Mouse (Mus musculus): ENCODE measurements around the gene Gpr119.
A peak's percentile ranks its signal among the peaks of the same experiment; 100 is the strongest.

The Gpr119 gene

DNA sequence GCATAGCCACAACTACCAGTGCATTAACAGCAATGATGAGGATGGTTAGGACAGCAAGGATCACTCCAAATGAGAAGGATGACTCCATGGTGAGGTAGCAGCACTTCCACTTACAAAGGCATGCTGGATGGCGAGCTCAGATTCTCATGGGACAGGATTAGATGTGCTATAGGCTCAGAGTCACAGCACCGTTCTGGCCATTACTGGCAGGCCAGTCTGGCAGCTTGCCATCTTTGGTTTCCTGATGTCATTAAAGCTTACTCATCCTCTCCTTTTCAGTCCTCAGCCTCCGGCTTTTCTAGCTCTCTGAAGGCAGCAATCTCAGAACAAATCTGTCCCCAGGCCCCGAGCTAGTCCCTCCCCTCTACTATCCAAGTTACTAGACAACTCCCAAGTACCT lies at the start of gene Gpr119:
Gene Gpr119 (minus strand): TSS at position 308 of the 400 bp plus-strand sequence.
- no peak for DNase-seq (ENCODE audit: low read depth, low spot score)

DNA sequence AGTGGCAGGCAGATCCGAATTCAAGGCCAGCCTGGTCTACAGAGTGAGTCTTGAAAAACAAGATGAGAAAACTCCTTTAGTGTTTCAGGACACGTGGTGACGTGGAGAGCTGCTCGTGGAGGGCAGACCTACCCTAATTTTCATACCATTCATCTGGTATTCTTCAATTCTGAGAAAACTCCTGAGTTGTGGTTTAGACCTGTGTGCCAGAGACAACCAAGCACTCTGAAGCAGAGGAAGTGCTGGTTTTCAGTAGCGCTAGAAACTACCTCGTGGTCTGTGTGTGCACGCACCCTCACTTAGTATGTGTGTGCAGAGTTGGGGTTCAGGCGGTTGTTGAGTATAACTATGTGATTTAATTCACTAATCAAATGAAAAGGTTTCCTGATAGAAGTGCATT lies 38.6 kb upstream of the Gpr119 start:
- DNase-seq (ENCODE audit: low read depth, low spot score), result no peak

DNA sequence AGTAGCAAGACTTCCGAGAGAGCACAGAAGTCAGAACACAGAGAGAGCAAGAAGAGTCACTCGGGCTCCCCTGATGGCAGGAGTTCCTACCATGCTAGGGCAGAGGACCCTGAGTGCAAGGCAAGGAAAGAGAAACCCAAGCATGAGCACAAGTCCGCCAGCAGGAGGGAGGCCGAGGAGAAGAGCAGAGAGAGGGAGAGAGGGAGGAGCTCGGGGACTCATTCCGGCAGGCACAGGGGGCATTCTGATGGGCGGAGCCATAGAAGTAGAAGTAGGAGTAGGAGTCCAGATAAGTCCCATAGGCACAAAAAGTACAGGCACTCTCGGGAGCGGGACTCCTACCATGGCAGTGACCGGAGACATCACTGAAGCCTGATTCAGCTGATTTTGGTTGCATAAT lies 35.4 kb upstream of the Gpr119 start:
- DNase-seq (ENCODE audit: low read depth, low spot score), result no peak

- peak; percentile 94 for DNase-seq (ENCODE audit: low read depth, low spot score)
Measured at GRCm38 (mm10) chrX:48694864-48695371, 20.6 kb upstream of the Gpr119 start, which contains the start of gene Rbmx2. Gene Rbmx2, plus strand, starts transcription at chrX:48695004.

DNA sequence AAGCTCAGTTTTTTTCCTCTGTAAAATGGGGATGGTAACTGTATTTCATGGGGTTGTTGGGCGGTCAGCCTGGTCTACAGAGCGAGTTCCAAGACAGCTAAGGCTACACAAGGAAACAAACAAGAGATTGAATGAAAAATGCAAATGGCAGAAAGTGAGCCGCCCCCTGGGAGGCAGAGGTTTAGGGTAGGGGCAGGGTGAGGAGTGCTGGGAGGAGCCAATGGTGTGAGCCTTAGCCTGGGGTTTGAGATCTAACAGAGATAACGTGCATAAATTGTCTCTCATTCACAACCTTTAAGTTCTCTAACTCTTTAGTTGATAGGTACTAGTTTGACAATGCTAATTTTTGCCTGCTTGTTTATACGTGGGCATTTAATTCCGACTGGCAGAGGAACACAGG lies 20.2 kb upstream of the Gpr119 start:
- no peak for DNase-seq (ENCODE audit: low read depth, low spot score)

- DNase-seq (ENCODE audit: low read depth, low spot score), result no peak
Measured at GRCm38 (mm10) chrX:48683857-48684256, 9.6 kb upstream of the Gpr119 start.

- DNase-seq (ENCODE audit: low read depth, low spot score), result peak; percentile 39
Measured at GRCm38 (mm10) chrX:48683451-48683850, 9.2 kb upstream of the Gpr119 start.

DNA sequence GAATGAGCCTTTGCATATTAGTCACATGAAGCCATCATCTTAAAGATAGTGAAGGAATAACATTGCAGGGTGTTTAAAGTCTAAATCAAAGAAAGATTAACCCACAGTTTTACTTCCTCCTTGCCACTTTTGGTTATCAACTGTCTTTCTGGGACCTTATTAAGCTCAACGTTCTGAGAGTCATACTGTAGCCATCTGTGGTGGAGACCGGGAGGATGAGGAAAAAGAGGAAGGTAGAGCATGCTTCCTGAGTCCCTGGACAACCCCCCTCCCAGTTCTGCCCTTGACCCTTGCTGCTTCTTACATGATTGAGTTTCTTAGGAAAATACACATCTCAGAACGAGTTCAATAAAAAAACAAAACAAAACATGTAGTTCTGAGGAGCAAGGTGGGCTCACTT lies 2.6 kb downstream of the Gpr119 start:
- DNase-seq (ENCODE audit: low read depth, low spot score), result no peak

DNA sequence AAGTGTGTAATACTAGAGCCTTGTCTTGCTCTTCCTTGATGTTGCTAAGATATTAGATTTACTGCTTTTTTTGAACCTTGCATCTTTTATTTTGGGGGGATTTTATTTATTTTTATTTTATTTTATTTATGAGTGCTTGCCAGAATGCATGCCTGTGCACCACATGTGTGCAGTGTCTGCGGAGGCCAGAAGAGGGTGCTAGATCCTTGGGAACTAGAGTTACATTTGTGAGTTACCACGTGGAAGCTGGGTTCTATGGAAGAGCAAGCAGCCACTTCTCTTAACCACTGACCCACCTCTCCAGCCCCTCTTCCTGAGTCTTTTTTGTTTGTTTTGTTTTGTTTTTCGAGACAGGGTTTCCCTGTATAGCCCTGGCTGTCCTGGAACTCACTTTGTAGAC lies 4.7 kb downstream of the Gpr119 start:
- DNase-seq (ENCODE audit: low read depth, low spot score), result no peak

DNA sequence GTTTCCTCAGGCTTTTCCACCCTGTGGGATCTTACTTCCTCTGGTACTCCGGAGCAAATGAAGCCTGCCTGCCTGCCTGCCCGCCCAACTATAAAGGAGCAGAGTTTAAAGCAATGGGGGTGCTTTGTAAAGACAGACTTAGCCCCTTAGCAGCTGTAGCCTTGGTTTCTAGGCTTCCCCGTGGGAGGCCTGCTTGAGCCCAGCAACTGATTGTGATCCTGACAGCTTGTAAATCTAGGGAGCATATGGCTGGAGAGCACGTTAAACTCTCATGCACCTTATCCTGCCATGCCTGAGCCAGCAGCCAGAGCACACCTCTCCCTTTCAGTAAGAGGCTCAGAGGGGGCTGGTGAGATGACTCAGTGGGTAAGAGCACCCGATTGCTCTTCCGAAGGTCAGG lies 7.5 kb downstream of the Gpr119 start:
- DNase-seq (ENCODE audit: low read depth, low spot score), result peak; percentile 25

DNA sequence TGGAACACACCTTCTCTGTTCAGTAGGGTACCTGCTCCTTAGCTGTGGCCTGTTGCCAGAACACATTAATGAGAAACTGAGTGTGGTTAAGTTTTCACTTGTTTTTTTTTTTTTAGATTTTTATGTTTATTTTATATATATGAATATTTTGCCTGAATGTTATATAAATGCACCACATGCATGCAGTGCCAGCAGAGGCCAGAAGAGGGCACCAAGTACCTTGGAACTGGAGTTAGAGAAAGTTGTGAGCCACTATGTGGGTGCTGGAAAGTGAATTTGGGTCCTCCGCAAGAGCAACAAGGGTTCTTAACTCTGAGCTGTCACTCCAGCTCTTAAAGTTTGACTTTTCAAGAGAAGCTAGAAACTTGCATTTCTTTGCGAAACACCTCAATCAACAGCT lies 30.2 kb downstream of the Gpr119 start:
- DNase-seq (ENCODE audit: low read depth, low spot score), result no peak

DNA sequence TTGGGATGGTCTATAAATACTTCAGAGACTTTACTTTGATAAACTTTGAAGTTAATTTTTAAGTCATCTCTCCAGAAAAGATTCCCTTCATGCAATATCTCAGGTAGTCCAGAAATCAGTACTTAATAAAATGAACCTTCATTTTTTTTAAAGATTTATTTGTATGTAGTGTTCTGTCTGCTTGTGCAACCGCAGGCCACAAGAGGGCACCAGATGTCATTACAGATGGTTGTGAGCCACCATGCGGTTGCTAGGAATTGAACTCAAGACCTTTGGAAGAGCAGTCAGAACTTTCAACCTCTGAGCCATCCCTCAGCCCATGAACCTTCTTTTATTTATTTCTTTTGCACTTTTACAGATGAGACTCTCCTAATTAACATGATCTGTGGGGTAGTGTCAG lies 37.2 kb downstream of the Gpr119 start:
- DNase-seq (ENCODE audit: low read depth, low spot score), result no peak

- no peak for DNase-seq (ENCODE audit: low read depth, low spot score)
Measured at GRCm38 (mm10) chrX:48624054-48624420, 50.2 kb downstream of the Gpr119 start.

DNA sequence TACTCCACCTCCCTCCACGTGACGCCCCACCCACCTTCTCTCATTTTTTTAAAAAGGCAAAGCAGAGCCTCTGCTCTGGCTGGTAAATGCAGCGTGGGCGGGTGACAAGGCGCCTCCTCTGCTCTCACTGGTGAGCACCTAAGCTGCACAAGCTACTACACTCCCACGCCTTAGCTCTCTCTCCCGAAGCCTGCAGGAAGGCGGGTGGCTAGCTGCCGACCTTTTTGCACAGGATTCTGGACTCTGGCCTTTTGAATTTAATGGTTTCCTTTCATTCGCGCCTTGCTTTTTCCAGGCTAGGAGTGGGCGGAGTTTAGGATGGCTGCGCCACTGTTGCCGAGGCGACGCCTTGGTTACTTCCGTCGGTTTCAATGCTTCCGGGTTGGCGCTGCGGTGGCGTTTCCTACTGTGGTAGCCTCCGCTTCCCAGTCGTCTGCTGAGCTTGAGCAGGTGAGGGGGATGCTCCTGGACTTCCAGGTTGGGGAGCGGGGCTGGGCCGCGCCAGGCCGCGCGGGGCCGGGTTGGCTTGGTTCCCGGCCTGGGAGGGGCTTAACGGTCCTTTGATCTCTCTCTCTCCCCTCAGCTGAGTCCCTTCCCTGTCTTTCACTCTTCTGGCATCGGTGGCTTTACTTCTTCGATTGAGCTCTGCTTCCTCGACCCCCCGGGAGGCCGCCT lies 50.8 kb downstream of the Gpr119 start, which contains the start of gene Slc25a14:
Gene Slc25a14 (plus strand): TSS at position 35 of the 675 bp plus-strand sequence.
- DNase-seq (ENCODE audit: low read depth, low spot score), result peak; percentile 77

- no peak for DNase-seq (ENCODE audit: low read depth, low spot score)
Measured at GRCm38 (mm10) chrX:48623049-48623378, 51.3 kb downstream of the Gpr119 start.
